Mouse (Mus musculus) cerebellum, adult 8-10 months (tissue): ENCODE measurements around the gene Gypa.

ENCODE experiments used
- DNase-seq: peaks from one replicate; pipeline ENCODE4 v3.0.0; 2022

Gene Gypa

GRCm38 (mm10) chr8:80493523-80494345 is at the start of gene Gypa:
Gene Gypa, plus strand, starts transcription at chr8:80493781.
- DNase-seq: no peak

- no peak for DNase-seq
These were observed 49.0 kb upstream of the Gypa start for GRCm38 (mm10) chr8:80444534-80445072.

GRCm38 (mm10) chr8:80447217-80447616 is 46.4 kb upstream of the Gypa start:
- no peak for DNase-seq

- DNase-seq: no peak
These were observed 41.5 kb upstream of the Gypa start for GRCm38 (mm10) chr8:80451938-80452690.

- no peak for DNase-seq
These were observed 30.1 kb upstream of the Gypa start for GRCm38 (mm10) chr8:80463450-80463917.

- no peak for DNase-seq
These were observed 18.6 kb upstream of the Gypa start for GRCm38 (mm10) chr8:80474971-80475370.

- no peak for DNase-seq
These were observed 15.4 kb upstream of the Gypa start for GRCm38 (mm10) chr8:80478156-80478555.

GRCm38 (mm10) chr8:80479129-80479528 is 14.5 kb upstream of the Gypa start:
- no peak for DNase-seq

GRCm38 (mm10) chr8:80482173-80482572 is 11.4 kb upstream of the Gypa start:
- no peak for DNase-seq

- DNase-seq: no peak
These were observed 10.5 kb upstream of the Gypa start for GRCm38 (mm10) chr8:80482822-80483774.

- no peak for DNase-seq
These were observed 2.0 kb upstream of the Gypa start for GRCm38 (mm10) chr8:80491562-80491961.

GRCm38 (mm10) chr8:80492987-80493441 is 567 bp upstream of the Gypa start:
- peak; percentile 27 for DNase-seq

GRCm38 (mm10) chr8:80494346-80494660 is 722 bp downstream of the Gypa start:
- DNase-seq: no peak

GRCm38 (mm10) chr8:80494819-80495218 is 1.2 kb downstream of the Gypa start:
- no peak for DNase-seq

- no peak for DNase-seq
These were observed 1.9 kb downstream of the Gypa start for GRCm38 (mm10) chr8:80495527-80495926.

GRCm38 (mm10) chr8:80497323-80497722 is 3.7 kb downstream of the Gypa start:
- no peak for DNase-seq

- no peak for DNase-seq
These were observed 6.7 kb downstream of the Gypa start for GRCm38 (mm10) chr8:80500244-80500643.

- no peak for DNase-seq
These were observed 7.2 kb downstream of the Gypa start for GRCm38 (mm10) chr8:80500773-80501172.

- no peak for DNase-seq
These were observed 7.7 kb downstream of the Gypa start for GRCm38 (mm10) chr8:80501283-80501682.

GRCm38 (mm10) chr8:80526382-80527355 is 33.1 kb downstream of the Gypa start:
- DNase-seq: no peak

GRCm38 (mm10) chr8:80541836-80542235 is 48.3 kb downstream of the Gypa start:
- DNase-seq: no peak
